Mouse (Mus musculus) urinary bladder, postnatal 10 days (tissue): ENCODE measurements around the gene Topbp1.
"Not testable (repeated sequence)": the region's sequence is repeated elsewhere in the genome, so short reads cannot be mapped to it uniquely, and the experiment has no call there.

ENCODE experiments used
- DNase-seq: peaks from one replicate; pipeline ENCODE4 v3.0.0; 2022; ENCODE audit warnings: low spot score

Topbp1 gene

GRCm38 (mm10) chr9:103348791-103349190 lies 43.8 kb downstream of the Topbp1 start:
- no peak for DNase-seq

DNA sequence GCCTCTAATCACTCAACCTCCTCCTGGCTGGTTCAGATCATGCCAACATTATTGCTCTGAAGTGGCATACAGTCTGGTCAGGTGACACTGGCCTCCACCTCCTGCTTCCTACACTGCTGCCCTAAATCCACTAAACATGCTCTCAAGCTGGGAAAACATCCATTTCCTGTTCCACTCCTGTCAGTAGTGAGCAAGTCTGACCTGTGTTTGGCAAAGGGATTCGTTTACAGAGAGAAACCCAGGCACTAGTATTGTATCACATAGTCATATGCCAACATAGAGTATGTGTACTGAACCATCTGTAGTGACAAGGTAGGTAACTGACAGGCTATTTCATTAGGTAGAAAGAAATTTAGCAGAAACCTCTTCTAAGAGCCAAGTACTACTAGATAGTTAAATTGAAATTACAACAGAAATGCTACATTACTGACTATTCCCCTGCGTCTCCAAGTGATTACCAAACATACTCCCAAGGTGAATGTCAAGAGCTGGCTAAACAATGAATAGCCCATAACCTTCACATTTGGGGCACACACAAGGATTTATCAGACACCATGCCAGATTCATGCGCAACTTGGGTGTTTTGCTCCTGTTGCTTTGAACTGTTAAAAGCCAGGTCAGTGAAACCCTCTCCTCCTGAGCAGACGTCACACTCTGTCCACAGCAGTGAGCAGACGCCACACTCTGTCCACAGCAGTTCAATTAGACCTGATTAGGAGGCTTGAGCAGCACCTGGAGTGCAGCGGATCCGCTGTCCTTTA lies 48.7 kb downstream of the Topbp1 start:
- not testable (repeated sequence) for DNase-seq

DNA sequence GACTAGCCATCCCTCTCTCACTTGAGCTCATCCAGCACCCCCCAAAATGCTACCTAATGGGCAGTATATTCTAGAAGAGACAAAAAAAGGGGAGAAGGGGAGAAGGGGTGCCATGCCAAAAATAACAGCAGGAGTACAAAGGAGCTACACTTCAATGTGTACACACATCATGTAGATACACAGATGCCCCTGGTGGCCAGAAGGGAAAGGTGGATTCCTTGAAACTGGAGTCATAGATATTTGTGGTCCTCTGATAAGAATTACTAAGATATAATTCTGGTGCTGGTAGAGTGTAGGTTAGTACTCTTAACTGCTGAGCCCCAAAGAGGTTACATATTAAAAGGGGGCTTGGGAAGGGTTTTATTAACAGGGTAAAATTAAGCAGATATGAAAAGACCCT lies 52.9 kb downstream of the Topbp1 start:
- DNase-seq = no peak

DNA sequence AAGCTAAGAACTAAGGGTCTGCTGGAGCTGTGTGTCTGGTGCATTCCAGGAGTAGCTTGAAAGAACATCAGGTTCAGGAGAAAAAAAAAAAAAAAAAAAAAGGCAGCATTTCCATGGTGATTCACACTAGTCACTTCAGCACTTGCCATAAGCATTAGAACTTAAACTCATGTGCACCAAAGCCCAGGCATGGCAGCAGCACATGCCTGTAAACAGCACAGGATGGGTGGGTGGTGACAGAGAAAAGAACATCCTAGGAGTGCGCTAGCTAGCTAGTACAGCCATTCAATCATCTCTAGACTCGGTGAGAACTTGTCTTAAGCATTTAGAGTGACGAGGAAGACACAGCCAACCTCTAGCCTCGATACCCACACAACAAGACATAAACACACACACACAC lies 53.5 kb downstream of the Topbp1 start:
- DNase-seq = no peak

DNA sequence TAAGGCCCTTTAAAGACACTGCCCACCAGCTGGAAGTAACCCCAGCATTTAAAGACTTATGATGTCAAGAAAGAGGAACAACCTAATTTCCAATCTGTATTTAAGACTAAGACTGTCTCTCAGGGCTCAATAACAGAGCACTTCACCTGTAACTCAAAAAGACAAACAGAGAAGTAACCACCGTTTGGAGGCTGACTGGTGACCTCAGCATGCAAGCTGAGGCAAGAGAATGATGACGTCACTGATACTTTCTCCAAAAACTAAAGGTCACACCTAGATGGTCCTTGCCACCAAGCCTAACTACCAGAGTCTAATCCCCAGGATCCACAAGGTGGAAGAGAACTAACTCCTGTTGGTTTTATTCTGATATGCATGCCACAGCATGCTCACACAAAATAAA lies 55.6 kb downstream of the Topbp1 start:
- no peak for DNase-seq

- DNase-seq = no peak
Measured at GRCm38 (mm10) chr9:103363088-103363487, 58.1 kb downstream of the Topbp1 start.

DNA sequence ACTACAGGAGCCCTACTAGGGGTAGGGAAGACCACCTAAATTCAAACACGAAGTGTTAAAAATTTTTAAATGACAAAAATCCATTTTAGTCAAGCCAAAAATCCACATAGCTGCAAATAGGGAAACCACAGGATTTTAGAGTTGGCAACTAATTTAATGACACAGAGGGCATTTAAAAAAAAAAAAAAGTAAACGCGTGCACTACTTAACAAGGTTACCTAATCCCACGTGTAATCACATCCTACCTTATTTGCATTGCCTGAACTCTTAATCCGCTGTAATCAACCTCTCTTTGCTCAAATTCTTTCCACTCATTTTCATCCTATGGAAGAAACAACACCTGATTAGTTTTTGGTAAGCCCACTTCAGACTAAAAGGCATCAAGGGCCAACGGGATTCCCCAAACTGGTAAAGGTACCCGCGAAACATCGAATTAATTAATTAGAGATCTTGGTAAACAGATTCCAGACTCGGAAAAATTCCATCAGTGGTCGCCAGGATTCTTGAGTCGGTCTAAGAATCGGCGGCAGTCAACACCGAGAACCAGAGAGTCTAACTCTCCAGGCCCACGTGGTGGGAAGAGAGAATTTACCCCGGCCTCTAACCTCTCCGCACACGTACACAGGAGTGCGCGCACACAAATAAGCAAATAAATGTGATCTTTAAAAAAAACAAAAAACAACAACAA lies 58.9 kb downstream of the Topbp1 start:
- DNase-seq = no peak

GRCm38 (mm10) chr9:103364601-103365289 lies 59.7 kb downstream of the Topbp1 start:
- DNase-seq = peak; percentile 29

- DNase-seq = peak; percentile 95
Measured at GRCm38 (mm10) chr9:103365290-103366247, 60.6 kb downstream of the Topbp1 start, which contains the start of gene Cdv3. TSS of gene Cdv3 (minus strand) at chr9:103365840.

DNA sequence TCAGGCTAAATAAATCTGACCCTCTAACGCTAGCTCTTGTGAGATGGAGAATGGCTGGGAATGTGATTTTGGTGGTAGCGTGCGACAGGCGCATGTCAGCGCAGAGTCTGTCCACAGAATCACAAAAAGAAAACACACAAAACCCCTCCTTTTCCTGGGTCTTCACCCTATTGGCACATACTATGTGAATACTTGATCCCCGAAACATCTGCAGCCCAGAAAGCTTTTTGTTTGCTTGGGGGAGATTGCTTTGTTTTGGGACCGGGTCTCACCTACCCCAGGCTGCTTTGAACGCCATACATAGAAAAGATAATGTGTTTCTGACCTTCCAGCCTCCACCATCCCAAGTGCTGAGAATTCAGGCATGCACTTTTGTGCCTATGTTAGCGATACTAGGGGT lies 61.3 kb downstream of the Topbp1 start:
- DNase-seq = no peak

DNA sequence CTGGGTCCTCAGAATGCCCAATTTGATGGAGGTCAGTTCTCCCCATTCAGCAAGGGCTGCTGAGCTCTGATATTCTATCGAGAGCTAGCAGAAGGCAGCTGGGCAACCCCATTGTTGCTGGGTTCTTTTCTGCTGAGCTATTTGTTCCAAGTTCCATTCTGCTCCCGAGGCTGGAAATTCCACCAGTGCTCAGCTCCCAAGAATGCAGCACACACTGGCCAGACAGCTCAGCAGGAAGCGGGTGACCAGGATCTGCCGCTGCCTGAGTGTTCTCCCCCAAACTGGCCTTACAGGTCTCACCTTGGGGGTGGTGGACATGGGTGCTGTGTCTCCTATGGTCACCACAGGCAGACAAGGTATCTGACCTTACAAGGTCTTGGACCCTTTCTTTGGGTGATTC lies 64.9 kb downstream of the Topbp1 start:
- no peak for DNase-seq

DNA sequence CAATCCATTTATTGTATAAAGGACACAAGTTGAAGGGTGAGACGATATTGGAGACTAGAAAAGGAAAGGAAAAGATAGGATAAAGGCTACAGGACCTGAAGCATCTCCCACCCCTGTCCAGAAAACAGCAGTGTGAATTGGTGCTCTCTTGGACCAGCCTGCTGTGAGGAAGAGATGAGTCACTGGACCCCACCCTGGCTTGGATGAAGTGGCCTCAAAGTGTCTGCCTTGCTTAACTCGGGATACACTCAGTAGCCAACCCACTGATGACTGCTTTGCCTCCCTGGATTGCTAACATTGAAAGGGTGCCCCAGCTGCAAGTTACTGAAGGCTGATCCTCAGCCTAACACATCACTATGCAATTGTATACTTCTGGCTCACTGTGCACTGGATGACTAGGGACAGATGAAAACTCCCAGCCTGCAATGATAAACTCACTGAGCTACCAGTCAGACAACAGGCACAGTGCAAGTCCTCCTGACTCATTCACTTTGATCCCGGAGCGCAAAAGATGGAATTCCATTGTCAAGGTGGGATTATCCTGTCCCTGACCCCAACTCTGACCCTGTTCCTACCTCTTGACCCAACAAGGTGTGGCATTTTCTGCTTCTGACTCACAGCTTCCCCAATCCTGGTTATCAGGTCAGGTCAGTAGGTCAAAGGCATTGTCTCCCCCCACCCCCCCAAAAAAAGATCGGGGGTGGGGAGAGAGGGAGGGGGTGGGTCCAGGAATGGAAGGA lies 67.4 kb downstream of the Topbp1 start:
- no peak for DNase-seq

DNA sequence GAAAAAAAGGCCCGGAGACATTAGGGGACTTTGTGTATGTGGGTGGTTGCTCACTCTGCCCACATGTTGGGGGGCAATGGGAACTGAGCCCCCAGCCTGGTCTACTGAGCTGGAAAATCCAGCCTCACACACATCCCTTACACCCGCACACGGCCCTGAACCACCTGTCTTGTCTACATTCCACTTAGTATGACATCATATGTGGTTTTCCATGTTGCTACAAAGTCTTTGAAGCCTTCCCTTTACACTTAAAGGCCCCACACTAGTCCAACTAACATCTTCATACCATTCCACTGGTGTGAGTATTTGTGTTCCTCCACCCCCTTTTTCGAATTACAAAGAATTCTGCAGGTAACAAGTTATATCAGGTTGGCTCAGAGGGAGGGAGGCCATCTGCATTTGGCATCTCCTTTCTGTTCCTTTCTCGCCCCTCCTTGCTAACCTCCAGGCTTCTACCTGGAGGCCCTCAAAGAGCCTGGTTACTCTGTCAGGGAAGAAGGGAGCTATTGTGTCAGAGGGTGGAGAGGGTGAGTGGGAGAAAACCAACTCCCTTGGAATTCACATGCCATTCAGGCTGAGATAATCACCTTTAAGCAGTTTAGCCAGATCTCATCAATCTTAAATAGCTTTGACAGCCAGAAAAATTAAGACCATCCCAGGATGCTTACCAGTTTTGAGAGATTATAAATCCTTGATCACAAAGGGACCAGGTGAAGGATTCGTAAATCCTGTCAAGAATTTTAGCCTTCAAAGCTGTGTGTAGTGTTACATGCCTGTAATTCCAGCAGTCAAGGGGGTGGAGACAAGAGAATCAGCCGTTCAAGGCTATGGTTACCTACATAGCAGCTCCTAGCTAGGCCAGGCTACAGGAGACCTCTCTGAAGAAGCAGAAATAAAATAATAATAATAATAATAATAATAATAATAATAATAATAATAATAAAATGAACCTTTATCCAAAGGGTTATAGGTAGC lies 71.6 kb downstream of the Topbp1 start:
- no peak for DNase-seq

GRCm38 (mm10) chr9:103378686-103379085 lies 73.7 kb downstream of the Topbp1 start:
- no peak for DNase-seq

- no peak for DNase-seq
Measured at GRCm38 (mm10) chr9:103379199-103379598, 74.2 kb downstream of the Topbp1 start.

GRCm38 (mm10) chr9:103380566-103380965 lies 75.6 kb downstream of the Topbp1 start:
- no peak for DNase-seq

- DNase-seq = no peak
Measured at GRCm38 (mm10) chr9:103382989-103383388, 78.0 kb downstream of the Topbp1 start.

DNA sequence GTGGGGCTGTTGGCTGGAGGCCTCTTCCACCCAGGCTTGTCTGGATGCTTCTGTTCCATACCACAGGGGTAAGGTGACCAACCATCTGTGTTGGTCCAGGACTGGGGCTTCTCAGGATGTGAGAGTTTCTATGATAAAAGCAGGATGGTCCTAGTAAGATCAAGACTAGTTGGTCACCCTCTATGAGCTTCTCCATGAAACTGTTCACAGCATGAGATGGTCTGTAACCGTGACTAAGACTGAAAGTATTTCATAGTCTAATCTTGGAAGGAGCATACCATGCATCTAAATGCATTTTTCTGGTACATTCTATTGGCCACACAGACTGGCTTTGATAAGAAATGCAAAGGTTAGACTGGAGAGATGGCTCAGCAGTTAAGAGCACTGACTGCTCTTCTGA lies 78.6 kb downstream of the Topbp1 start:
- DNase-seq = no peak

DNA sequence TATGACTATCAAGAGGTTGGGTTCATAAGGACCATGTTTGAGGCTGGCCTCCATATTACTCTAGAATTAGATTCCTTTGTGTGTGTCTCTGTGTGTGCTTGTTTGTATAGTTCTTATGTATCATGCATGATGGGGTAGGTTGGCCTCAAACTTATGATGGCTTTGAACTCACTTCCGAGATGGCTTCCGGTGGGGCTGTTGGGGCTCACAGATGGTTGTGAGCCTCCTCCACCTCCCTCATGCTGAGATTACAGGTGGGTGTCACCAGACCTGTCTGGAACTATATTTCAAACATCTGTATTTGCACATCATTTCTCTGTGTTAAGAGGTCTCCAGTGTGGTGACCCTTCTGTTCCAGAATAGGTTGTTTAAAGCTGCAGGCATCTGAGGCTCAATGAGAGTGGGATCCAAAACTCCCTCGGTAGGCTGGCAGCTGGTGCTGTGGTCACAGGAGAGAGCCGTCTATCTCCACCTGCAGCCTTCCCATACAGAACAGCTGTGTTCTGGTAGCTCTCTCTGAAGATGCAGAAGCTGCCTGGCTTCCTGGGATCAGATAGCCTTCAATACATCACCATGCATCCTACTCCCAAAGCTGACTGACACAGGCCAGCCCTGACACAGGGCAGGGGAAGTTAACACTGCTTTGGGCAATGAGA lies 79.3 kb downstream of the Topbp1 start:
- DNase-seq = no peak
